Mouse (Mus musculus) liver, embryonic 14 days (tissue): ENCODE measurements around the gene Kif26a. TPM values are rescaled to one million over a fixed set of nuclear protein-coding genes. Genes with fewer than 3 reads are reported as not detected.

Source experiments
- polyA plus RNA-seq: library from polyadenylated mRNA; depleted of rRNA; stranded (reverse); fragments of >200 nt; gene quantifications from 2 replicates; pipeline ENCODE4 v1.2.3, GENCODE M21; 2012; rRNA removed

Gene Kif26a
- polyA plus RNA-seq: 0.21 and 0.29 TPM in 2 replicates

GRCm38 (mm10) chr12:112145875-112146651 is at the start of gene Kif26a:
Kif26a (plus strand) TSS chr12:112146208.

GRCm38 (mm10) chr12:112106541-112106971 is 39.5 kb upstream of the Kif26a start, which contains the start of gene Aspg:
Aspg (plus strand) TSS chr12:112106679.

Other genes starting within 250 kb of the Kif26a start
- gene Ppp1r13b, start 238.1 kb upstream of the Kif26a start, polyA plus RNA-seq: 2.2 and 2.8 TPM in 2 replicates
- gene Atp5mpl, start 179.2 kb upstream of the Kif26a start, polyA plus RNA-seq: 173 and 206 TPM in 2 replicates
- gene Tdrd9, start 174.6 kb upstream of the Kif26a start, polyA plus RNA-seq: 0.03 and 0.10 TPM in 2 replicates
- gene Rd3l, start 164.9 kb upstream of the Kif26a start, polyA plus RNA-seq: not detected in 2 replicates
- 0.05 and 0.07 TPM in 2 replicates for gene Aspg, start 39.5 kb upstream of the Kif26a start, polyA plus RNA-seq